Mouse (Mus musculus): Measurements from ENCODE around the gene Sp7. TPM values are rescaled to one million over a fixed set of nuclear protein-coding genes. Genes with fewer than 3 reads are reported as not detected.

The Sp7 gene
- polyA plus RNA-seq, 1 experiment: 0.24 TPM

DNA sequence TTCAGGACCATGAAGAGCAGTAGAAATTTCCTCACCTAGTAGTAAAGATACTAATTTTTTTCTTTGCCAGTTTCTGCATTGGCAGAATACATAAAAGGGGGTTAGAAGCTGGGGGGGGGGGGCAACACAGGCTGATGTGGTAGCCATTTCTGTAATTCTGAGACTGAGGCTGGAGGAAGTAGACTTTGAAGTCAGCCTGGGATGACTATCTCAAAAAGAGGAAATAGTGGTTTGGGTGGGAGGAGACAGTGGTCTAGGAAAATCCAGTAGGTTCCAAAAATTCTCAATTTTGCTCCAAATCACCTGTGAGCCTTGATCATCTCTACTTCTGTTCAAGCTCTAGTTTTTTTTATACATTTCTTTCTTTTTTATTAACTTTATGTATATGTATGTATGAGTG, 55.5 kb downstream of the Sp7 start:
- H3K4me3 ChIP-seq: no peak overlapping the region
- peaks cover 44% of the 10 kb centered on the region for H3K36me3 ChIP-seq (ENCODE audit: control insufficient read depth, insufficient read depth)
- TF ChIP-seq MYOD1 (IDR thresholded peaks at IDR 0.05; ENCODE audit: control insufficient read depth in 1 of 3, insufficient read length in 2 of 3, low read depth in 2 of 3) (no peak), POLR2AphosphoS2 (IDR thresholded peaks at IDR 0.05; ENCODE audit: insufficient read length, low read depth) (no peak), MYOG (IDR thresholded peaks at IDR 0.05; ENCODE audit: control insufficient read depth in 1 of 3, insufficient read depth in 1 of 3, insufficient read length in 2 of 3, low read depth in 2 of 3) (no peak), E2F4 (IDR thresholded peaks at IDR 0.05; ENCODE audit: insufficient read depth) (no peak), REST (IDR thresholded peaks at IDR 0.05; ENCODE audit: insufficient read depth, insufficient read length) (no peak), CEBPB (IDR thresholded peaks at IDR 0.05; ENCODE audit: insufficient read depth, poor library complexity, severe bottlenecking) (no peak), TCF12 (IDR thresholded peaks at IDR 0.05; ENCODE audit: insufficient read depth, poor library complexity, severe bottlenecking) (no peak), TCF3 (IDR thresholded peaks at IDR 0.05; ENCODE audit: insufficient read length, low read depth) (no peak), SRF (IDR thresholded peaks at IDR 0.05; ENCODE audit: control insufficient read depth, insufficient read length, low read depth) (no peak), USF1 (IDR thresholded peaks at IDR 0.05; ENCODE audit: low read depth) (no peak), MAX (IDR thresholded peaks at IDR 0.05; ENCODE audit: low read depth) (no peak), POLR2A (IDR thresholded peaks at IDR 0.05; ENCODE audit: insufficient read length, low read depth) (no peak)
- H3ac ChIP-seq (ENCODE audit: control insufficient read depth, insufficient read length): no peak overlapping the region
- no peaks in the 10 kb centered on the region for H3K79me2 ChIP-seq (ENCODE audit: control insufficient read depth, insufficient read depth)
- no peaks in the 10 kb centered on the region for H3K27me3 ChIP-seq (ENCODE audit: control insufficient read depth, insufficient read depth, insufficient read length)
- H3K4me2 ChIP-seq (ENCODE audit: low read depth): no peak overlapping the region

DNA sequence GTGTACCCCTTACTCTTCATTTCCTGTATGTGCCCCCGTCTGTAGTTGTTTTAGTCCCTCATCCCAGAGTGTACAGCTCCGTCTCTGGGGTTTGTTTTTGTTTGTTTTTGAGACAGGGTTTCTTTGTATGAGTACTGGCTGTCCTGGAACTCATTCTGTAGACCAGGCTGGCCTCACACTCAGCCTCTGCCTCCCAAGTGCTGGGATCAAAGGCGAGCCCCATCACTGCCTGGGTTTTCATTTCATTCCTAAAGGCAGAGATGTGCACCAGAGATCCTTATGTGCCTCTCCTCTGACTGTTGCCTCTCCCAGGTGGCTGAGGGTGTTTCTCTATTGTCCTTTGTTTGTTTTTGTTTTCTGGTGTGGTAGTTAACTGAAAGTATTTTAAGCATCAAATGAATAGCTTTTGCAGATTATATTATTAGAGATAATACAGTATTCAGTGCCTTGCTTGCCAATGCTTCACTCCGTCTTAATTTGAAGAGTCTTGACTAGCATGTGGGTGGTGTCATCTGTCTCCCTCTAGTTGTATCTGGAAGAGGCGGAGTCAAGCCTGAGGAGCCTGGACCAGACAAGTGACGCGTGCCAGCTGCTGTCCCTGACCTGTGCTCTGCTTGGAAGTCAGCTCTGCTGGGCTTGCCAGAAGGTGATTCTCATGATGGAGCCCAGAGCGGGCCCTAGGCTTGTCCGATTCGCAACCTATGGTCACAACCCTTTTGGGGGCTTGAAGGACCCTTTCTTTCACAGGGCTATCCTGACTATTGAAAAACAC, 56.7 kb downstream of the Sp7 start:
- peaks cover 56% of the 10 kb centered on the region for H3K36me3 ChIP-seq (ENCODE audit: control insufficient read depth, insufficient read depth)
- no peak overlapping the region for H3K4me3 ChIP-seq
- H3K4me2 ChIP-seq (ENCODE audit: low read depth): no peak overlapping the region
- no peaks in the 10 kb centered on the region for H3K27me3 ChIP-seq (ENCODE audit: control insufficient read depth, insufficient read depth, insufficient read length)
- peak in 1 of 3 experiments; percentile 12 for TF ChIP-seq MYOD1 (IDR thresholded peaks at IDR 0.05; ENCODE audit: control insufficient read depth in 1 of 3, insufficient read length in 2 of 3, low read depth in 2 of 3)
- no peak for TF ChIP-seq E2F4 (IDR thresholded peaks at IDR 0.05; ENCODE audit: insufficient read depth)
- no peak overlapping the region for H3ac ChIP-seq (ENCODE audit: control insufficient read depth, insufficient read length)
- no peaks in the 10 kb centered on the region for H3K79me2 ChIP-seq (ENCODE audit: control insufficient read depth, insufficient read depth)

DNA sequence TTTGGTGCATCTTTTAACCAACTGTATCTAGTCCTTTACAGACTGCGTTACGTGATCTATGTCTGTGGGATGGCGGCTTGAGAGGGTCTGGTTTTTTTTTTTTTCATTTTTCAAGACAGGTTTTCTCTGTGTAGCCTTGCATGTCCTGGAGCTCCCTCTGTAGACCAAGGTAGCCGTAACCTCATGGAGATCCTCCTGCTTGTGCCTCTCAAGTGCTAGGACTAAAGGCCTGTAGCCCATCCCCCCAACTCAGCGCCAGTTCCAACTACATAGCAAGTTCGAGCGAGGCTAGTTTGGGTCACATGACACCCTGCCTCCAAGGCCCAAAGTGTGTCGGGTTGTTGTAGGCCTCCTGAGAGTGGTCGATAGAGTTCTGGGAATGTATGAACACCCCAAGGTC, 58.3 kb downstream of the Sp7 start:
- Histone ChIP-seq H3K79me2 (ENCODE audit: control insufficient read depth, insufficient read depth) (no peaks in the 10 kb centered on the region), H3K27me3 (ENCODE audit: control insufficient read depth, insufficient read depth, insufficient read length) (no peaks in the 10 kb centered on the region), H3K36me3 (ENCODE audit: control insufficient read depth, insufficient read depth) (peaks cover 58% of the 10 kb centered on the region), H3ac (ENCODE audit: control insufficient read depth, insufficient read length) (no peak overlapping the region), H3K4me2 (ENCODE audit: low read depth) (no peak overlapping the region), H3K4me3 (no peak overlapping the region)
- TF ChIP-seq REST (IDR thresholded peaks at IDR 0.05; ENCODE audit: insufficient read depth, insufficient read length): no peak

Other genes with a start within 250 kb of the Sp7 start
- 51.0 TPM for gene Spryd3, start 230.9 kb downstream of the Sp7 start, polyA plus RNA-seq (2012; fragmentation: generic; extraction: Trizol)
- 182 TPM for gene Igfbp6, start 222.8 kb downstream of the Sp7 start, polyA plus RNA-seq (2012; fragmentation: generic; extraction: Trizol)
- gene Soat2, start 216.7 kb downstream of the Sp7 start, polyA plus RNA-seq (2012; fragmentation: generic; extraction: Trizol): 0.43 TPM
- 42.3 TPM for gene Zfp740, start 163.9 kb downstream of the Sp7 start, polyA plus RNA-seq (2012; fragmentation: generic; extraction: Trizol)
- gene Csad, start 162.5 kb downstream of the Sp7 start, polyA plus RNA-seq (2012; fragmentation: generic; extraction: Trizol): 18.8 TPM
- gene Itgb7, start 135.2 kb downstream of the Sp7 start, polyA plus RNA-seq (2012; fragmentation: generic; extraction: Trizol): 2.0 TPM
- 63.8 TPM for gene Rarg, start 109.7 kb downstream of the Sp7 start, polyA plus RNA-seq (2012; fragmentation: generic; extraction: Trizol)
- not detected for gene Gm9918, start 96.6 kb downstream of the Sp7 start, polyA plus RNA-seq (2012; fragmentation: generic; extraction: Trizol)
- 83.3 TPM for gene Mfsd5, start 87.7 kb downstream of the Sp7 start, polyA plus RNA-seq (2012; fragmentation: generic; extraction: Trizol)
- gene Espl1, start 70.9 kb downstream of the Sp7 start, polyA plus RNA-seq (2012; fragmentation: generic; extraction: Trizol): 16.7 TPM
- gene Pfdn5, start 41.1 kb downstream of the Sp7 start, polyA plus RNA-seq (2012; fragmentation: generic; extraction: Trizol): 476 TPM
- 97.0 TPM for gene Myg1, start 35.5 kb downstream of the Sp7 start, polyA plus RNA-seq (2012; fragmentation: generic; extraction: Trizol)
- 57.5 TPM for gene Aaas, start 16.4 kb downstream of the Sp7 start, polyA plus RNA-seq (2012; fragmentation: generic; extraction: Trizol)
- 11.7 TPM for gene Sp1, start 39.0 kb upstream of the Sp7 start, polyA plus RNA-seq (2012; fragmentation: generic; extraction: Trizol)
- gene Amhr2, start 78.2 kb upstream of the Sp7 start, polyA plus RNA-seq (2012; fragmentation: generic; extraction: Trizol): 0.32 TPM
- 92.9 TPM for gene Prr13, start 91.8 kb upstream of the Sp7 start, polyA plus RNA-seq (2012; fragmentation: generic; extraction: Trizol)
- 892 TPM for gene Pcbp2, start 103.4 kb upstream of the Sp7 start, polyA plus RNA-seq (2012; fragmentation: generic; extraction: Trizol)
- gene Gm10337, start 136.5 kb upstream of the Sp7 start, polyA plus RNA-seq (2012; fragmentation: generic; extraction: Trizol): not detected
- gene Map3k12, start 149.9 kb upstream of the Sp7 start, polyA plus RNA-seq (2012; fragmentation: generic; extraction: Trizol): 5.9 TPM
- 76.2 TPM for gene Tarbp2, start 151.0 kb upstream of the Sp7 start, polyA plus RNA-seq (2012; fragmentation: generic; extraction: Trizol)
- 0.84 TPM for gene Npff, start 157.8 kb upstream of the Sp7 start, polyA plus RNA-seq (2012; fragmentation: generic; extraction: Trizol)

All from myocyte (in vitro differentiated cells).